Mouse (Mus musculus): ENCODE data around the gene Epha6. TPM values are rescaled to one million over a fixed set of nuclear protein-coding genes. Genes with fewer than 3 reads are reported as not detected.

Epha6 gene
- total RNA-seq, 2 experiments from 2014 or later, result 44.3 to 53.6 TPM

- intact Hi-C loops (cut with DNase I), result no loop called here
- peak; percentile 14 for DNase-seq
Measured at GRCm38 (mm10) chr16:59685135-59685534, 920.2 kb downstream of the Epha6 start.

DNA sequence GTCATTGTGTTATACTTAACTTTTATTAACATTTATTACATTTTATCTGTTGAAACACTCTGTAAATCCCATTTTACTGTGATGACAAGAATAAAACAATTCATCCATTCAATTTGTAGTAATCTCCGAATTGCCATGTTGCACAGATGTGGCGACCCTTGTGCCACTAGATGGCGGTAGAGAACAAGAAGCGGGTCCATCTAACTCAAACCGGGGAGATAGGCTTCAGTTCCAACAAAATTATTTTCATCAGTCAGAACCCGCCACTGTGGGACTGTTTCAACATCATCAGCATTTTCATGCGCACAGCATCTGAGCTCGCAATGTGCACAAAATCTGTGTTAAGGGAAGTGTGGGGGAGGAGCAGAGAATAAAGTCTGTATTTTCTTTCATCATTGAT lies 921.9 kb downstream of the Epha6 start:
- peak; percentile 78 for DNase-seq
- intact Hi-C loops (cut with DNase I), result loop anchor here (5.0 kb wide), 1 partner anchor 924 kb away; the partner anchor contains the start of gene Epha6

- intact Hi-C loops (cut with DNase I), result loop anchor here (5.0 kb wide), 1 partner anchor 925 kb away; the partner anchor contains the start of gene Epha6
- DNase-seq, result no peak
Measured at GRCm38 (mm10) chr16:59682216-59682891, 923.0 kb downstream of the Epha6 start.

DNA sequence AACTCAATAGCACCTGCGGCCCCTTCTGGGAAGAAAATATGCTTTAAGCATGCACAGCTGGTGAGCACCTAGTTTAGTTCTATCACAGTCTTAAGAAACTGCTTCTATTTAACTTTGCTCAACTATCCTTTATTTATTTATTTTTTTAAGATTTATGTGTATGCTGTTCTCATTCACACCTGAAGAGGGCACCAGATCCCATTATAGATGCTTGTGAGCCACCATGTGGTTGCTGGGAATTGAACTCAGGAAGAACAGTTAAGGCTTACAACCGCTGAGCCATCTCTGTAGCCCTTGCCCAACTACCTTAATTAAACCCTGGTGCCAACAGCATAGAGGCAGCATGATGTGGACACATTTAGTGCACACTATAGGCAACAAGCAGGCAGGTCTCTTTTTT lies 938.4 kb downstream of the Epha6 start:
- no peak for DNase-seq
- intact Hi-C loops (cut with DNase I), result no loop called here

DNA sequence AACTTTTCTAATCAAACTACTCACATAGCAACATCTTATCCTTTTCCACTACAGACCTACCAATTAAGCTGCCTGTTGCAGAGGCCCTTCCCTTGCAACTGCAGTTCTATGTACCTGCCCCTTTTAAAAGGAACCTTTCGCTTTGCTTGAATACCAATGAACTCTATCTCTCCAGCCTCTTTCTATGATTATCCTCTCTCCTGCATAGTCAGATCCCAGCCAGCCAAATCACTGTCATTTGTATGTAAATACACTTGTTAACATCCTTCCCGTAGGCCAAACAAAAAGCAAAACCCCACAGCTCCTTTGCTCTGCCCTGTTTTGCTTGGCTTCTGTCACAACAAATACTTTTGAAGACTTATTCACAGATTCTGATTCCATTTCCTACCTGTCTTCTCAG lies 961.6 kb downstream of the Epha6 start:
- no peak for DNase-seq
- intact Hi-C loops (cut with DNase I), result no loop called here

DNA sequence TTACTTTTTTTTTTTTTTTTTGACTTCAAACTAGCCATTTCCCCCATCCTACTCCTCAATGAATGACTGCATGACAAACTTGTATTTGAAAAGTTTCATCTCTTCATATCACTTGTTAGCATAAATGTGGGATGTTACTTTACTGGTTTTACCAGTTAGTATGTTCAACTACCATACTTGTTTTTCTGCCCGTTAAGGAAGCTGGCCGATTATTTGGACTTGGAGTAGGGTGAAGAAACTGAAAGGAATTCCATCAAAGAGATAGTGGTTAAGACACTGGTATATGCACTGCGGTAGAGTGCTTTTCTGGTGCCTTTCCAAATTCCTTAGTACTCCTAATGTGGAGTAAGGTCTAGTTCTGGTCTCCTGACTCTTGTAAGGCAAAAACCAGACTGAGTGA lies 965.3 kb downstream of the Epha6 start:
- no peak for DNase-seq
- intact Hi-C loops (cut with DNase I), result no loop called here

DNA sequence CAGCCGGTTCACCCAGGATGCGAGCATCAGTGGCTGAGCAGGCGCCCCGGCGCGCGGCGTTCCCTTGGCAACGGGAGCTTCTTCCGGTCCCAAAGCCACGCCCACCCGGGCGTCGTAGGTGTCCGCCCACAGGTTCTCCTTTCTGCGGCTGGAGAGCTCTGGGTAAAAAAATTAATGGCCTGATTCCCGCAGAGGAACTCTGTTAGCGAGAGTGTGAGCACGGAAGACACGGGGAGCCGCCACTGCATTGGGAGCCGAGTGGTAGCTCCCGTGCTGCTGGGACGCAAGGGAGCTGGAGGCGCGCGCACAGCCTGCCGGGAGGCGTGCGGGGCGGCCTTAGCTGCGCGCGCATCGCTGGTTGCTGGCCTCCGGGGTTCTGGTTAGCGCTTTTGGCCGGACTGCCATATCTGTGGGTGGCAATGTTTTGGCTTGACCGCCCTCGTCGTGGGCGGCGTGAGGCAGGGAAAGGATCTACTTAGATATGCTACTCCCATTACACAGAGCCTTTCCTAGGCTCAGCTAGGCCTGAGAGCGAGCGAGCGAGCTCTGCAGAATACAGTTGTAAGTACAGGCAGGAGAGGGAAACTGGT lies 966.1 kb downstream of the Epha6 start, which contains the start of gene Arl6:
TSS of gene Arl6 (minus strand) at position 290 of the 590 bp plus-strand sequence.
- intact Hi-C loops (cut with DNase I), result no loop called here
- DNase-seq, result peak; percentile 96

DNA sequence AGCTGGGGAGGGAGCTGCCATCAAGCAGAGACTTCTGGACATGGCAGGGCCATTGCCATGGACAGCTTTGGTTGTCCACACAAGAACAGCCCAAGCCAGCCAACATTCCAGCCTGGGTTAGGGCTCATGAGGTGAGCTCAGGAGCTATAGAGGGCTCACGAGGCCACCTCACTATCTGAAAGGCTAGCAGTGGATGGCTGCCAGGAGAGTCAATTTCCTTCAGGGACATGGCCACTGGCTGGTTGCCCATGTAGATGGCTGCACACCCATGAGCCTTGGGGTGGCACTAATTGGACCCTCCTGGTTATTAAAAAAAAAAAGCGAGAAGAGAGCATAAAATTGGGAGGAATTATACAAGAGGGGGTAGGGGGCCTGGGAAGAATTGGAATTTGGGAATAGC lies 970.7 kb downstream of the Epha6 start:
- intact Hi-C loops (cut with DNase I), result no loop called here
- DNase-seq, result peak; percentile 41

- DNase-seq, result no peak
- intact Hi-C loops (cut with DNase I), result no loop called here
Measured at GRCm38 (mm10) chr16:59621554-59621953, 983.8 kb downstream of the Epha6 start.

GRCm38 (mm10) chr16:59617167-59617566 lies 988.2 kb downstream of the Epha6 start:
- DNase-seq, result peak; percentile 20
- intact Hi-C loops (cut with DNase I), result loop anchor here (2.0 to 5.0 kb wide), 2 partner anchors 142 to 195 kb away; no protein-coding TSS in a partner anchor

GRCm38 (mm10) chr16:59615675-59616074 lies 989.7 kb downstream of the Epha6 start:
- intact Hi-C loops (cut with DNase I), result loop anchor here (2.0 to 5.0 kb wide), 2 partner anchors 141 to 193 kb away; no protein-coding TSS in a partner anchor

GRCm38 (mm10) chr16:59610750-59611149 lies 994.6 kb downstream of the Epha6 start:
- intact Hi-C loops (cut with DNase I), result no loop called here
- DNase-seq, result no peak

More at GRCm38 (mm10) chr16:59615675-59616074, 989.7 kb downstream of the Epha6 start:
- DNase-seq, result no peak

DNA sequence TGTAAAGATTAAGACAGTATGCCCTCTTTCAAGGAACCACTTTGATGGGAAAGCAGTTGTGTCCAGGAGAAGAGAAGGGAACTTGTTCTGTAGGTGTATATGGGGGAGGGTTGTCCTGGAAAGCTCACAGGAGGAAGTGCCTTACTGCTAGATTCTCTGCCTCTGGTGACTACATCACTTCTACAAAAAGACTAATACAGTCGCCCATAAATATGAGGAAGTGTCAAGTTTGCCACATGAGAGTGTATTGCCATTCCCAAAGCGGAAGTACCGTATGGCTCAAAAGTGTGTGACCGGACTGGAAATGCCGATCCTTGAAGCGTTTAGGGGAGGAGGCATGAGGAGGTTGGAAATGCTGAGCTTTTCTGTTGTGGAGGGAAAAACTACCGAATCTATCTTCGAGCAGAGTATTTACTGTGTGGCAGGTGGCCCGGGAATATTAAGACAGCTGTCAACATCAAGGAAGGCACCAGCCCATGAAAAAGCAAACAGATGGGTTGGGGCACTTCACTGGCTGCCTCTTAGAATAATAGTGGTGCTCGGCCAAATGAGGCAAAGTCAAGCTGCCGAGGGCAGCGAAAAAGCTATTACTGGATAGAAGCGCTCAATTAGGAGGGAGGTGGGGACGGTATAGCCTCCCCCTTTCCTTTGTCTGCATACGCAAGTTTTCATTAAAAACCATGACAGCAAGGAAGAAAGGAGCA lies 1001.1 kb downstream of the Epha6 start:
- intact Hi-C loops (cut with DNase I), result no loop called here
- peak; percentile 65 for DNase-seq

Small RNAs within 50 kb of the gene (microRNA-seq; reads per million reads assigned to microRNA genes)
- not detected for gene Gm24755
